Mouse (Mus musculus) ES-Bruce4 (cell line): ENCODE data around the gene Mansc1. TPM values are rescaled to one million over a fixed set of nuclear protein-coding genes. Genes with fewer than 3 reads are reported as not detected.

Experiments used
- H3K27ac ChIP-seq: 2 replicates; pipeline ENCODE4 v1.5.1; 2012; ENCODE audit warnings: low read length, inconsistent platforms; ENCODE audit not compliant: insufficient read depth
- H3K27me3 ChIP-seq: 2 replicates; pipeline ENCODE4 v1.6.1; 2012; ENCODE audit warnings: mild to moderate bottlenecking, low read length, inconsistent platforms; ENCODE audit not compliant: control insufficient read depth, poor library complexity, insufficient read depth, severe bottlenecking
- H3K36me3 ChIP-seq: 2 replicates; pipeline ENCODE4 v1.6.1; 2012; ENCODE audit warnings: inconsistent platforms, mild to moderate bottlenecking, low read length, moderate library complexity; ENCODE audit not compliant: control insufficient read depth, poor library complexity, insufficient read depth, severe bottlenecking
- H3K4me1 ChIP-seq: one replicate; pipeline ENCODE4 v1.8.1; 2011; ENCODE audit warnings: low read length; ENCODE audit not compliant: control insufficient read depth, insufficient read depth
- H3K4me3 ChIP-seq: 2 replicates; pipeline ENCODE4 v1.5.1; 2011; ENCODE audit warnings: low read depth, mild to moderate bottlenecking, low read length
- H3K9ac ChIP-seq: 2 replicates; pipeline ENCODE4 v1.6.1; 2012; ENCODE audit warnings: low read depth, mild to moderate bottlenecking, inconsistent platforms; ENCODE audit not compliant: poor library complexity, severe bottlenecking
- H3K9me3 ChIP-seq: replicated peaks from 2 replicates; pipeline ENCODE4 v1.6.1; 2012; ENCODE audit warnings: mild to moderate bottlenecking, low read length, inconsistent platforms; ENCODE audit not compliant: control insufficient read depth, poor library complexity, insufficient read depth, severe bottlenecking
- CTCF ChIP-seq: IDR thresholded peaks from one replicate; pipeline ENCODE4 v1.8.1; 2011; ENCODE audit warnings: low read depth, low read length
- EP300 ChIP-seq: IDR thresholded peaks from 2 replicates; pipeline ENCODE4 v1.6.1; 2011; ENCODE audit warnings: low read depth, low read length; ENCODE audit not compliant: insufficient read depth
- POLR2A ChIP-seq: IDR thresholded peaks from one replicate; pipeline ENCODE4 v1.8.1; 2011; ENCODE audit warnings: low read length; ENCODE audit not compliant: insufficient read depth
- polyA plus RNA-seq: library from polyadenylated mRNA; stranded (reverse); fragments of >200 nt; gene quantifications from 2 replicates; pipeline ENCODE4 v1.2.4, GENCODE M21; 2011; ENCODE audit warnings: low read depth; ENCODE audit not compliant: missing spikeins, insufficient read depth, insufficient read length

The Mansc1 gene
- polyA plus RNA-seq, 1 experiment, result 3.3 TPM

GRCm38 (mm10) chr6:134566248-134566817 is 66.0 kb downstream of the Mansc1 start:
- Histone ChIP-seq H3K27me3 (no peaks in the 10 kb centered on the region), H3K36me3 (no peaks in the 10 kb centered on the region), H3K9ac (peak overlapping the region; percentile 100), H3K9me3 (no peaks in the 10 kb centered on the region), H3K4me1 (no peaks in the 10 kb centered on the region), H3K4me3 (peak overlapping the region; percentile 87), H3K27ac (no peak overlapping the region; the same call in 1 of the 2 replicates)
- no peak for TF ChIP-seq CTCF

DNA sequence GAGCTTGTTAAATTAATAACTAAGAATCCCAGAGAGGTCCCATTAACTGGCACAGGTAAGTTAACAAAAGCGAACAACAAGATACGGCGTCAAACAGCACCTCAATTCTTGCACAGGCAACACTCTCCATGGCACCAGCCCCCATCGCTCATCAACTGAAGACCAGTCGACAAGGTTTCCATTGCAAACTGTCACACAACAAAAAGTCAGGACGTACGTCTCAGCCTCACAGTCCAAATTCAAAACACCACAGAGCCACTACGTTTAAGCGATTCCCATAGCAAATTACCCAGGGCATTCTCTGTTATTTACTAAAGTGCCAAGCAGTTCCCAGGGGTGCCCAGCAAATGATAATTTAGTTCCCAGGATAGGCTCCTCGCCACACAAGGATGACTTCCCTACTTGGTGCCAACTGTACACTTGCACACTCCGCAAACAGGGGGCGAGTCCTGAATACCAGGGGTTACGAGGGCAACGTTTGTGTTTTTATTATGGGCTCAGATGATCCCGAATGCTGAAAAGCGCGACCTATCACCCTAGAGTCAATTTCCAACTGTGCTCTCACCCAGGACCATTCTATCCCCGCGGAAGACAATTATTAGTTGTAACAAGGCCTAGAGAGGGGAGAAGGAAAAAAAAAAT is 66.6 kb downstream of the Mansc1 start:
- peak overlapping the region; percentile 100 for H3K9ac ChIP-seq
- no peaks in the 10 kb centered on the region for H3K4me1 ChIP-seq
- TF ChIP-seq CTCF, result no peak
- no peak for TF ChIP-seq EP300
- no peak for TF ChIP-seq POLR2A
- no peaks in the 10 kb centered on the region for H3K36me3 ChIP-seq
- H3K9me3 ChIP-seq, result no peaks in the 10 kb centered on the region
- no peaks in the 10 kb centered on the region for H3K27me3 ChIP-seq
- H3K4me3 ChIP-seq, result peak overlapping the region; percentile 87
- H3K27ac ChIP-seq, result no peak overlapping the region

GRCm38 (mm10) chr6:134564539-134564938 is 67.7 kb downstream of the Mansc1 start:
- Histone ChIP-seq H3K9me3 (no peaks in the 10 kb centered on the region), H3K27me3 (no peaks in the 10 kb centered on the region), H3K9ac (no peak overlapping the region), H3K4me3 (no peak overlapping the region), H3K4me1 (no peaks in the 10 kb centered on the region), H3K27ac (no peak overlapping the region), H3K36me3 (no peaks in the 10 kb centered on the region)
- TF ChIP-seq CTCF (no peak), POLR2A (no peak), EP300 (no peak)

DNA sequence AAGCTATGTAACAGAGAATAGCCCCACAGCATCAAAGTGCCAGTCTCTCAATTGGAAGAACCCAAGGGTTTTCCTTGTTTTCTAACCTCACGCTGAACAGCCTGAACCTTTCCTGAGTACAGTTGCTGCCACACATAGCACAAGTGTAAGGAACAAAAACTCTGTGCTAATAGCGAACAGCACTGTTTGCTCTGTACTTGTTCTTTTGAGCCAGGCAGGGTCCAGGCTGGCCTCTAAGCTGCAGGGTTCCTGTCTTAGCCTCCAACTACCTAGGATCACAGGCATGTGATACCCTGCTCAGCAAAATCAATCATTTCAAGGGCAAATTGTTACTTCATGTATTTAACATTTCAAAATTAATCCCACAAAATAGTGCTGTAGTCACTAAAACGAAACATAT is 72.7 kb downstream of the Mansc1 start:
- Histone ChIP-seq H3K27me3 (no peaks in the 10 kb centered on the region), H3K9ac (no peak overlapping the region), H3K4me1 (peaks cover 2% of the 10 kb centered on the region), H3K36me3 (no peaks in the 10 kb centered on the region), H3K9me3 (no peaks in the 10 kb centered on the region), H3K4me3 (no peak overlapping the region), H3K27ac (no peak overlapping the region)
- no peak for TF ChIP-seq POLR2A
- no peak for TF ChIP-seq CTCF
- TF ChIP-seq EP300, result no peak

Other genes starting within 250 kb of the Mansc1 start
- gene Bcl2l14, start 236.2 kb downstream of the Mansc1 start, polyA plus RNA-seq, result 0.90 and 1.2 TPM in 2 replicates
- gene Lrp6, start 65.5 kb downstream of the Mansc1 start, polyA plus RNA-seq, result 46.3 and 53.8 TPM in 2 replicates
- gene Borcs5, start 7.0 kb upstream of the Mansc1 start, polyA plus RNA-seq, result 4.8 and 5.7 TPM in 2 replicates
- 35.6 and 43.9 TPM in 2 replicates for gene Dusp16, start 160.1 kb upstream of the Mansc1 start, polyA plus RNA-seq
- 6.1 and 7.6 TPM in 2 replicates for gene Crebl2, start 197.7 kb upstream of the Mansc1 start, polyA plus RNA-seq